Comparison of ENCODE assay signal across 9 mouse cellular contexts in genomic region chr4:36952431-36953429, GRCm38 (mm10). TPM values are rescaled to one million over a fixed set of nuclear protein-coding genes. Genes with fewer than 3 reads are reported as not detected.
DNase-seq lines count a peak whose midpoint lies in the region; ATAC-seq lines count a peak whose summit lies in the region.
"Had no signal": no experiment of that assay in that cellular context is flagged by ENCODE, and none has a peak within 500 bp of the region (broad histone marks: within the 10 kb centered on the region; RNA-seq: fewer than 3 reads in every experiment).

No protein-coding gene starts in this region.

- H3K36me3 ChIP-seq in forebrain, embryonic 12.5 days (replicated peaks) = no peaks in the 10 kb centered on the region
- H3K36me3 ChIP-seq: liver, embryonic 15.5 days had no signal

- no peak for ATAC-seq in forebrain, embryonic 12.5 days (ENCODE audit: low FRiP score)

- H3K9ac ChIP-seq in forebrain, embryonic 12.5 days = no peak overlapping the region
- H3K9ac ChIP-seq: liver, embryonic 15.5 days had no signal

- peak; percentile 13 for DNase-seq in layer of hippocampus, adult 11-12 months (ENCODE audit: low spot score)
- DNase-seq in layer of hippocampus, postnatal 25 days (ENCODE audit: extremely low spot score in 1 of 2, low spot score in 1 of 2) = no peak
- DNase-seq in layer of hippocampus, postnatal 36 days = peak; percentile 6 to 9
- peak; percentile 32 for DNase-seq in neural tube, embryonic 10.5 days (ENCODE audit: extremely low spot score, low spot score)
- DNase-seq in ovary, postnatal 10 days (ENCODE audit: low spot score) = no peak
- no peak for DNase-seq in thymus, postnatal 0 days (ENCODE audit: low spot score)
- no peak for DNase-seq in ovary, adult 18-20 months (ENCODE audit: low spot score)

- peak overlapping the region; percentile 60 for H3K4me3 ChIP-seq in forebrain, embryonic 12.5 days (replicated peaks)

- peak overlapping the region; percentile 97 for H3K4me2 ChIP-seq in forebrain, embryonic 12.5 days

- H3K27ac ChIP-seq in forebrain, embryonic 12.5 days = no peak overlapping the region
- H3K27ac ChIP-seq: liver, embryonic 15.5 days had no signal

- peaks cover 48% of the 10 kb centered on the region for H3K27me3 ChIP-seq in forebrain, embryonic 12.5 days

- H3K9me3 ChIP-seq in forebrain, embryonic 12.5 days = no peaks in the 10 kb centered on the region
- H3K9me3 ChIP-seq: liver, embryonic 15.5 days had no signal

- WGBS in forebrain, embryonic 12.5 days = 5% methylated on average over 20 of the region's 20 CpGs

- H3K4me1 ChIP-seq in forebrain, embryonic 12.5 days = peaks cover 29% of the 10 kb centered on the region
- H3K4me1 ChIP-seq: liver, embryonic 15.5 days had no signal

RNA-seq across cellular contexts. Expression of gene Lingo2, which starts 1.2 kb away (rescaled TPM):
- total RNA-seq in layer of hippocampus, postnatal 25 days (2021) = 10 to 100 TPM; 37.0 to 51.2 TPM
- 8.9 and 9.5 TPM in 2 replicates for polyA plus RNA-seq in forebrain, embryonic 12.5 days (2016; fragmentation: Nextera tagmentation; extraction: Ambion mirVana)
- 10 to 100 TPM; 44.6 to 49.2 TPM for total RNA-seq in layer of hippocampus, postnatal 36 days (2021)
- 0.07 TPM in 1 of 2 replicates, not detected in the other for polyA plus RNA-seq in thymus, postnatal 0 days (2015; fragmentation: Nextera tagmentation; extraction: Ambion mirVana)

Comparison
In these comparisons a context has a peak if more than half of its experiments do, and no peak if none do; other contexts are left out.
1. DNase-seq: peak in layer of hippocampus, adult 11-12 months (single experiment), layer of hippocampus, postnatal 36 days (2 of 2) and neural tube, embryonic 10.5 days (single experiment); none in layer of hippocampus, postnatal 25 days (0 of 2), ovary, postnatal 10 days (single experiment), thymus, postnatal 0 days (single experiment) and ovary, adult 18-20 months (single experiment).